Mouse (Mus musculus) testis, adult 2 months (tissue): ENCODE data around the gene Adap2.

Source experiments
- CTCF ChIP-seq: fragments of 200-500 bp; IDR thresholded peaks from 2 replicates; pipeline ENCODE4 v1.5.1; 2012; ENCODE audit warnings: low read depth, mild to moderate bottlenecking, inconsistent platforms, low read length, moderate library complexity; ENCODE audit not compliant: control insufficient read depth, insufficient read depth, insufficient replicate concordance
- POLR2A ChIP-seq: fragments of 200-500 bp; IDR thresholded peaks from 2 replicates; pipeline ENCODE4 v1.6.1; 2012; ENCODE audit warnings: low read depth, mild to moderate bottlenecking, inconsistent platforms, low read length, moderate library complexity; ENCODE audit not compliant: control insufficient read depth

GRCm38 (mm10) chr11:80173963-80174670 is 20.2 kb downstream of the Adap2 start:
- TF ChIP-seq CTCF, result no peak
- TF ChIP-seq POLR2A, result no peak
